Mouse (Mus musculus) thymus, postnatal 25 days (tissue): ENCODE data around the gene Dmrt1.

ENCODE experiments used
- DNase-seq: peaks from one replicate; pipeline ENCODE4 v3.0.0; 2022

Gene Dmrt1

GRCm38 (mm10) chr19:25635119-25635518 lies 129.7 kb downstream of the Dmrt1 start:
- no peak for DNase-seq

GRCm38 (mm10) chr19:25635622-25636244 lies 130.3 kb downstream of the Dmrt1 start:
- DNase-seq = no peak

GRCm38 (mm10) chr19:25638766-25639361 lies 133.4 kb downstream of the Dmrt1 start:
- DNase-seq = no peak

GRCm38 (mm10) chr19:25641786-25642185 lies 136.4 kb downstream of the Dmrt1 start:
- no peak for DNase-seq

GRCm38 (mm10) chr19:25647136-25647535 lies 141.7 kb downstream of the Dmrt1 start:
- DNase-seq = no peak

- DNase-seq = no peak
Observed at GRCm38 (mm10) chr19:25648701-25649100, 143.3 kb downstream of the Dmrt1 start.

GRCm38 (mm10) chr19:25650474-25650873 lies 145.1 kb downstream of the Dmrt1 start:
- DNase-seq = no peak

- no peak for DNase-seq
Observed at GRCm38 (mm10) chr19:25652560-25652959, 147.1 kb downstream of the Dmrt1 start.
